Mouse (Mus musculus): ENCODE results near the gene Atf2.

DNA sequence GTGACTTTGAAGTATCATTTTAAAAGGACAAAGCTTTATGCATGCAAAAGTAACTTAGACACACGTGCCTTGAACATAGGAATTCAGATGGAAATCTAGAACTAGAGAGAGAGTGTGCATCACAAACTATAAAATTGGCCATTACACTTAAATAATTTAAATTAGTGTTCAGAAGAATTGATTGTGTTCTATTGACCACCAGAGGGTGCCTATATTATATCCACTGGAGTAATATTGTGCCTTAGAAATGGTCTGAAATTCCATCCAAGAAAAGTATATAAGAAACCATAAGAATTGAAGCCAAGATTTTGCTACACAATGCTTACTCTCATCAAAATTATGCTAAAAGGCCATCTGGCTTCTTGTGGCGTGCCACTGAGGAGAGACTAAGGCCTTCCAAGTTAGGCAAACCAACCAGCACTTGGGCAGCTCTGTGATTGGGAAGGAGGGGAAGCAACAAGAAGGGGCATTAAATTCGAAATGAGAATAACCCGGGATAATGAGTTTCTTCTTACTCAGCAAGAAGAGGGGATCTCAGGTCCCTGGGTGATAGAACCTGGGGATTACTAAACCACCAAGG is 113.3 kb downstream of the Atf2 start:
- TF ChIP-seq CTCF (IDR thresholded peaks at IDR 0.05; ENCODE audit: borderline replicate concordance, insufficient read depth, low read depth, low read length) (no peak), POLR2A (IDR thresholded peaks at IDR 0.05; ENCODE audit: borderline replicate concordance, insufficient read depth, low read length) (no peak)
